In the genomic region with DNA sequence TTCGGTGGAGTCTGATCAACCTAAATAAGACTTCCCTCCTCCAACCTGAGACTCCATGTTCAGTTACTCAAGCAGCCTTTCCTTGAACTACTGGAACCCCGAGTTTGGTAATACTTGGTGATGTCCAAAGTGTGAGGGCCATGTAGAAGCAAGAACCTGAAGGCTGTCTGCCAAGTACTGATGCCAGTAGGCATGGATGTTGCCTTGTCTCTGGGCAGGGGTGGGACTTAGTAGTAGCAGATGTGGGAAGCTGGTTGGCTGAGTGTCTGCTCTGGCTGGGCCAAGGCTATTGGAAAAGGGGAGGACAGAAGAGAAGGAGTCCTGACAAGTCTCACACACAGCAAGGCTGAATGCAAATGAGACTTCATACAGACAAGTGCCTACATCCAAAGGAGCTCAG, we compare ENCODE assay signal across 28 mouse cellular contexts.
"Had no signal": no experiment of that assay in that cellular context is flagged by ENCODE, and none has a peak within 500 bp of the region (broad histone marks: within the 10 kb centered on the region; RNA-seq: fewer than 3 reads in every experiment).

No protein-coding gene starts in this region.

- H3K4me2 ChIP-seq: heart, embryonic 11.5 days; heart, embryonic 13.5 days; heart, embryonic 15.5 days; hindbrain, embryonic 12.5 days; hindbrain, embryonic 14.5 days; intestine, embryonic 15.5 days; limb, embryonic 12.5 days; liver, embryonic 12.5 days had no signal

- H3K27ac ChIP-seq: heart, adult 2 months; heart, embryonic 13.5 days; heart, embryonic 15.5 days; hindbrain, embryonic 10.5 days; hindbrain, embryonic 12.5 days; hindbrain, embryonic 14.5 days; intestine, embryonic 15.5 days; layer of hippocampus, adult 2 months; left cerebral cortex, adult 2 months; limb, embryonic 10.5 days; limb, embryonic 12.5 days; liver, embryonic 12.5 days; liver, embryonic 14.5 days had no signal

- ATAC-seq: hindbrain, embryonic 16.5 days; inflammation-experienced regulatory T-cells, adult 6 months; intestine, embryonic 15.5 days; intestine, postnatal 0 days; liver, embryonic 12.5 days had no signal

- H3K36me3 ChIP-seq: heart, embryonic 13.5 days; heart, embryonic 15.5 days; hindbrain, embryonic 10.5 days; hindbrain, embryonic 12.5 days; intestine, embryonic 15.5 days; limb, embryonic 10.5 days; limb, embryonic 12.5 days; liver, embryonic 12.5 days had no signal

- H3K9me3 ChIP-seq: heart, embryonic 13.5 days; heart, embryonic 15.5 days; hindbrain, embryonic 10.5 days; hindbrain, embryonic 12.5 days; intestine, embryonic 15.5 days; limb, embryonic 10.5 days; limb, embryonic 12.5 days; liver, embryonic 12.5 days had no signal

- DNase-seq: gastrocnemius, adult 2 months; gastrocnemius, postnatal 10 days; gastrocnemius, postnatal 25 days; heart, adult 11 months; heart, adult 2 months; heart, postnatal 4 days; kidney, adult 18-20 months; kidney, adult 8-10 months; kidney, postnatal 10 days; kidney, postnatal 25 days; kidney, postnatal 4 days; liver had no signal

- H3K27me3 ChIP-seq: heart, embryonic 15.5 days; hindbrain, embryonic 12.5 days; intestine, embryonic 15.5 days; liver, embryonic 12.5 days had no signal

- H3K9ac ChIP-seq: heart, embryonic 13.5 days; heart, embryonic 15.5 days; hindbrain, embryonic 12.5 days; hindbrain, embryonic 14.5 days; intestine, embryonic 15.5 days; limb, embryonic 12.5 days; liver, embryonic 12.5 days; liver, embryonic 14.5 days had no signal

- H3K4me3 ChIP-seq: gastrocnemius, adult 2 months; heart, adult 2 months; heart, embryonic 13.5 days; heart, embryonic 15.5 days; hindbrain, embryonic 10.5 days; hindbrain, embryonic 12.5 days; intestine, embryonic 15.5 days; layer of hippocampus, adult 2 months; left cerebral cortex, adult 2 months; limb, embryonic 10.5 days; limb, embryonic 12.5 days; liver, embryonic 12.5 days had no signal
